Mouse (Mus musculus): Measurements from ENCODE around the gene 2210408I21Rik. TPM values are rescaled to one million over a fixed set of nuclear protein-coding genes. Genes with fewer than 3 reads are reported as not detected.

The 2210408I21Rik gene
- total and polyA plus RNA-seq, 3 experiments: 0.78 to 5.2 (median 4.8) TPM

- Histone ChIP-seq H3K9ac (ENCODE audit: low read depth, low read length) (no peak overlapping the region), H3K4me1 (ENCODE audit: control insufficient read depth, insufficient read depth, low read length) (no peaks in the 10 kb centered on the region), H3K27ac (no peak overlapping the region), H3K79me2 (replicated peaks; ENCODE audit: control insufficient read depth, insufficient read depth, low read length) (no peaks in the 10 kb centered on the region), H3K36me3 (ENCODE audit: control insufficient read depth, insufficient read depth, low read length) (no peaks in the 10 kb centered on the region), H3K27me3 (ENCODE audit: control insufficient read depth, insufficient read depth, low read length) (no peaks in the 10 kb centered on the region), H3K4me3 (no peak overlapping the region)
- intact Hi-C loops (cut with DNase I): no loop called here
- DNase-seq: no peak
- TF ChIP-seq CTCF (IDR thresholded peaks at IDR 0.05) (no peak), POLR2A (IDR thresholded peaks at IDR 0.05; ENCODE audit: insufficient read depth, low read depth, low read length) (no peak), EP300 (IDR thresholded peaks at IDR 0.05; ENCODE audit: insufficient read depth, low read depth, low read length) (no peak)
- WGBS: 79% methylated on average over 4 of the region's 4 CpGs
Observed at GRCm38 (mm10) chr13:77388148-77388547, 252.8 kb downstream of the 2210408I21Rik start.

- Histone ChIP-seq H3K27me3 (ENCODE audit: control insufficient read depth, insufficient read depth, low read length) (no peaks in the 10 kb centered on the region), H3K79me2 (replicated peaks; ENCODE audit: control insufficient read depth, insufficient read depth, low read length) (no peaks in the 10 kb centered on the region), H3K4me1 (ENCODE audit: control insufficient read depth, insufficient read depth, low read length) (no peaks in the 10 kb centered on the region), H3K9ac (ENCODE audit: low read depth, low read length) (no peak overlapping the region), H3K4me3 (no peak overlapping the region), H3K36me3 (ENCODE audit: control insufficient read depth, insufficient read depth, low read length) (no peaks in the 10 kb centered on the region), H3K27ac (no peak overlapping the region)
- no peak for DNase-seq
- TF ChIP-seq CTCF (IDR thresholded peaks at IDR 0.05): no peak
- no peak for TF ChIP-seq POLR2A (IDR thresholded peaks at IDR 0.05; ENCODE audit: insufficient read depth, low read depth, low read length)
- TF ChIP-seq EP300 (IDR thresholded peaks at IDR 0.05; ENCODE audit: insufficient read depth, low read depth, low read length): no peak
- intact Hi-C loops (cut with DNase I): no loop called here
Observed at GRCm38 (mm10) chr13:77389209-77389608, 253.9 kb downstream of the 2210408I21Rik start.

DNA sequence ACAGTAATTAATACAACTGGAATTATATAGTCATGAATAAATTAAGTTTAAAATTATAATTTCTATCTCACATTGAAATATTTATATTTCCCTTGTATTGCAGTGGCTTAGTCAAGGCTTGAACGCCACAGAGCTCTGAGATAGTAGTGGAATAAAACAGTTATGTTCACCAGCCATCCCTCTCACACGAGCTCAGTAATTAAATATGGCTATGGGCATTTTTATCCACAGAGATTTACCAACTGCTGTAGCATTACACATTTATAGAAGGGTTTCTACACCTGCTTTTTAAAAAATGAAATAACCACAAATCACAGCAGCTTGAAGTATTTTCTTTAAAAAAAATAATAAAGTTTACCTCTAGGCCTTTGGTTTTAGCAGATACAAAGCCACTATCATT, 261.0 kb downstream of the 2210408I21Rik start:
- no peaks in the 10 kb centered on the region for H3K27me3 ChIP-seq (ENCODE audit: control insufficient read depth, insufficient read depth, low read length)
- 77% methylated on average over 2 of the region's 2 CpGs for WGBS
- H3K9ac ChIP-seq (ENCODE audit: low read depth, low read length): no peak overlapping the region
- intact Hi-C loops (cut with DNase I): no loop called here
- no peak for DNase-seq
- H3K36me3 ChIP-seq (ENCODE audit: control insufficient read depth, insufficient read depth, low read length): no peaks in the 10 kb centered on the region
- no peaks in the 10 kb centered on the region for H3K79me2 ChIP-seq (replicated peaks; ENCODE audit: control insufficient read depth, insufficient read depth, low read length)
- TF ChIP-seq CTCF (IDR thresholded peaks at IDR 0.05): no peak
- TF ChIP-seq EP300 (IDR thresholded peaks at IDR 0.05; ENCODE audit: insufficient read depth, low read depth, low read length): no peak
- H3K4me1 ChIP-seq (ENCODE audit: control insufficient read depth, insufficient read depth, low read length): no peaks in the 10 kb centered on the region
- H3K4me3 ChIP-seq: no peak overlapping the region
- H3K27ac ChIP-seq: no peak overlapping the region

GRCm38 (mm10) chr13:77396981-77397380, 261.6 kb downstream of the 2210408I21Rik start:
- Histone ChIP-seq H3K4me3 (no peak overlapping the region), H3K27ac (no peak overlapping the region), H3K4me1 (ENCODE audit: control insufficient read depth, insufficient read depth, low read length) (no peaks in the 10 kb centered on the region), H3K9ac (ENCODE audit: low read depth, low read length) (no peak overlapping the region), H3K36me3 (ENCODE audit: control insufficient read depth, insufficient read depth, low read length) (no peaks in the 10 kb centered on the region), H3K79me2 (replicated peaks; ENCODE audit: control insufficient read depth, insufficient read depth, low read length) (no peaks in the 10 kb centered on the region), H3K27me3 (ENCODE audit: control insufficient read depth, insufficient read depth, low read length) (no peaks in the 10 kb centered on the region)
- TF ChIP-seq CTCF (IDR thresholded peaks at IDR 0.05) (no peak), POLR2A (IDR thresholded peaks at IDR 0.05; ENCODE audit: insufficient read depth, low read depth, low read length) (no peak), EP300 (IDR thresholded peaks at IDR 0.05; ENCODE audit: insufficient read depth, low read depth, low read length) (no peak)
- DNase-seq: no peak
- intact Hi-C loops (cut with DNase I): no loop called here
- WGBS: 70% methylated on average over 5 of the region's 5 CpGs

DNA sequence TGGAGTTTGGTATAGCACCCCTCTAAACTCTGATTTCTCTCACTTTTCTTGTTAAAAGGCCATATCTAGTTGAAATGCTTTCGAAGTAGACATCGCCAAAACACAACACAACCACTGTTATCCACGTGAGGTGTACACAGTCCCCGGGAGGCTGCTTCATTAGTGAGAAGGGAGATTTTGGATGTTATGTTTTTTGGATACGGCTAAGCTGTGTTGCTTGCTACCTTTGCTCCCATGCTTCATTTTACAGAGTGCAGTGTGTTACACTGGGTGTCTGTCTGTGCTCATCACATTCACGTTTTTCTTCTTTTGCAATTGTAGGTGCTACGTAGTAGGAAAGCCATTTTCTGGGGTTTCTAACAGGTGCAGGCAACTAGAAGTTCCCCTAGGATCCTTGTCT, 262.3 kb downstream of the 2210408I21Rik start:
- Histone ChIP-seq H3K36me3 (ENCODE audit: control insufficient read depth, insufficient read depth, low read length) (no peaks in the 10 kb centered on the region), H3K4me3 (no peak overlapping the region), H3K27me3 (ENCODE audit: control insufficient read depth, insufficient read depth, low read length) (no peaks in the 10 kb centered on the region), H3K4me1 (ENCODE audit: control insufficient read depth, insufficient read depth, low read length) (no peaks in the 10 kb centered on the region), H3K79me2 (replicated peaks; ENCODE audit: control insufficient read depth, insufficient read depth, low read length) (no peaks in the 10 kb centered on the region), H3K9ac (ENCODE audit: low read depth, low read length) (no peak overlapping the region), H3K27ac (no peak overlapping the region)
- TF ChIP-seq CTCF (IDR thresholded peaks at IDR 0.05): no peak
- no peak for TF ChIP-seq POLR2A (IDR thresholded peaks at IDR 0.05; ENCODE audit: insufficient read depth, low read depth, low read length)
- no peak for TF ChIP-seq EP300 (IDR thresholded peaks at IDR 0.05; ENCODE audit: insufficient read depth, low read depth, low read length)
- 78% methylated on average over 7 of the region's 7 CpGs for WGBS
- no peak for DNase-seq
- intact Hi-C loops (cut with DNase I): no loop called here

GRCm38 (mm10) chr13:77398477-77398876, 263.1 kb downstream of the 2210408I21Rik start:
- TF ChIP-seq EP300 (IDR thresholded peaks at IDR 0.05; ENCODE audit: insufficient read depth, low read depth, low read length): no peak
- no peak for TF ChIP-seq CTCF (IDR thresholded peaks at IDR 0.05)
- no peak for TF ChIP-seq POLR2A (IDR thresholded peaks at IDR 0.05; ENCODE audit: insufficient read depth, low read depth, low read length)
- no peak overlapping the region for H3K4me3 ChIP-seq
- H3K79me2 ChIP-seq (replicated peaks; ENCODE audit: control insufficient read depth, insufficient read depth, low read length): no peaks in the 10 kb centered on the region
- H3K36me3 ChIP-seq (ENCODE audit: control insufficient read depth, insufficient read depth, low read length): no peaks in the 10 kb centered on the region
- intact Hi-C loops (cut with DNase I): no loop called here
- WGBS: 78% methylated on average over 3 of the region's 3 CpGs
- no peak for DNase-seq
- no peak overlapping the region for H3K9ac ChIP-seq (ENCODE audit: low read depth, low read length)
- no peaks in the 10 kb centered on the region for H3K4me1 ChIP-seq (ENCODE audit: control insufficient read depth, insufficient read depth, low read length)
- H3K27me3 ChIP-seq (ENCODE audit: control insufficient read depth, insufficient read depth, low read length): no peaks in the 10 kb centered on the region
- H3K27ac ChIP-seq: no peak overlapping the region

All from heart, adult 2 months (tissue).